Mouse (Mus musculus) 416B (cell line): Measurements from ENCODE around the gene U2af2.

Source experiments
- DNase-seq: peaks from one replicate; pipeline ENCODE4 v3.0.0; 2011; ENCODE audit warnings: low read depth

Gene U2af2

DNA sequence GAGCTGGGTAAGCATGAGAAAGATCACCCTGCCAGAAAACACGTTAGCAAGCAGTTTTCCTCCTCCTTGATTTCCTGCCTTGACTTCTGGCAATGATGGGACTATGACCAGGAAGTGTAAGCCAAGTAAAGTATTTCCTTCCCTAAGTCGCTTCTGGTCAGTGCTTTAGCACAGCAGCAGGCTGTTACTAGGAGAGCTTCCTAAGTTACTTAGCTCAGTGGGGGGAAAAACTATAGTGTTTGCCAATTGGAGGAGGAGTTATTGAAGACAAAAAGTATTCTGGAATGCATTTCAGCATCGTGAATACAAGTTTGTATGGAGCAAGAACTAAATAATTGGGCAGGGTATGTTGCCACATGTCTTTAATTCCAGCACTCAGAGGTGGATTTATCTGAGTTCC lies 50.8 kb downstream of the U2af2 start:
- DNase-seq = no peak

DNA sequence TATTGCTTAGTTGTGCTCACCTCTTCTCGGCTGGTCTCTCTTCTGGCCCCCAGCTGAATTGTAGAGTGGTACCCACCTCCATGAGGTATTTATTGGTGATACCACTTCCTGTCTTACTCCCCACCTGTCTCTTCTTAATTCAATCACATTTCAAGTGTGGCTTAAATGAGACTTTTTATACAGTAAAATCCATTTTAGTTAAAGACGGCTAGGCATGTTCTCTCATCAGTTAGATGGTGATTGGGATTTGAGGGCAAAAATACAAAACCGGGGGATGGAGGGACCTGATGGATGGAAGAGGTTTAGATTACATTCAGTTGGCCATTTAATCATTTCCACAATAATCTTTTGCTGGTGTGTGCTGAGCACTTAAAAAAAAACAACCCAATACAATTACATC lies 54.9 kb downstream of the U2af2 start, which contains the start of gene Rfpl4:
Gene Rfpl4, minus strand, starts transcription at position 101 of the 400 bp plus-strand sequence.
- DNase-seq = no peak

DNA sequence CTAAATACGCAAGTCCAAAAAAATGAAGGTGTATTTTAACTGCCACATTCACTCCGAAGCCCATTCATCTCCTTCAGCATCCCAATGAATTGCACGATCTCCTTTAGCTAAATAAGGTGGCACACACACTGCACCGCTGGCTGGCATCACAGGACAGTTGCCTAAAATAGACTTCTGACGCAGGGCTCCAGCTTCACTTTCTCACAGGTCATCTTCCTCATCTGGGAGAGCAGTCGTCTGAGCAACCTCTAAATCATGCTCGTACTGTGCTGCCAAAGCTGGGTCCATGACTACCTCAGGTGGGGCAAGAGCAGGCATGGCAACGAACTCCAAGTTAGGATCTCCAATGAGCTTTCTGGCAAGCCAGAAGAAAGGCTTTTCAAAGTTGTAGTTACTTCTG lies 63.1 kb downstream of the U2af2 start:
- DNase-seq = no peak

GRCm38 (mm10) chr7:5125549-5126406 lies 63.8 kb downstream of the U2af2 start, which contains the start of gene Rasl2-9:
TSS of gene Rasl2-9 (minus strand) at chr7:5125950.
- DNase-seq = no peak
